Mouse (Mus musculus): ENCODE measurements around the gene Ms4a10. TPM values are rescaled to one million over a fixed set of nuclear protein-coding genes. Genes with fewer than 3 reads are reported as not detected.

Gene Ms4a10
- polyA plus RNA-seq, 1 experiment from 2014 or later: 0.73 TPM

DNA sequence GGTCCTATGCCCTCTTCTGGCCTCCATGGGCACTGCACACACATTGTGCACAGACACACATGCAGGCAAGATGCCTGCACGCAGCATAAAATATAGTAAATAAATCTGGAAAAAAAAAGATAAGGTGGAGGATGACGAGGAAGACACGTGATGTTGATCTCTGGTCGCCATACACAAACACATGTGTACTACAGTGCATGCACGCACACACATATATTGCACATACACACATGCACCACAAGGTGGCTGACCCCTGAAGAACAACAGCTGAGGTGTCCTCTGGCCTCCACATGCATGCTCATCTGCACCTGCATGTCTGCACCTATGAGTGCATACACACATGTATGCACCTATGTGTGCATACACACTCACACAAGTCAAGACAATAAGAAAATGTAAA, 38.4 kb downstream of the Ms4a10 start:
- no peak overlapping the region for H3K4me2 ChIP-seq
- H3K9ac ChIP-seq: no peak overlapping the region
- no peak for ATAC-seq (ENCODE audit: insufficient number of reproducible peaks, low FRiP score, low TSS enrichment, low read depth)
- H3K9me3 ChIP-seq: no peaks in the 10 kb centered on the region
- no peak overlapping the region for H3K4me3 ChIP-seq
- peaks cover 12% of the 10 kb centered on the region for H3K4me1 ChIP-seq
- no peak overlapping the region for H3K27ac ChIP-seq
- H3K27me3 ChIP-seq: no peaks in the 10 kb centered on the region
- no peaks in the 10 kb centered on the region for H3K36me3 ChIP-seq
- 87% methylated on average over 5 of the region's 5 CpGs for WGBS

DNA sequence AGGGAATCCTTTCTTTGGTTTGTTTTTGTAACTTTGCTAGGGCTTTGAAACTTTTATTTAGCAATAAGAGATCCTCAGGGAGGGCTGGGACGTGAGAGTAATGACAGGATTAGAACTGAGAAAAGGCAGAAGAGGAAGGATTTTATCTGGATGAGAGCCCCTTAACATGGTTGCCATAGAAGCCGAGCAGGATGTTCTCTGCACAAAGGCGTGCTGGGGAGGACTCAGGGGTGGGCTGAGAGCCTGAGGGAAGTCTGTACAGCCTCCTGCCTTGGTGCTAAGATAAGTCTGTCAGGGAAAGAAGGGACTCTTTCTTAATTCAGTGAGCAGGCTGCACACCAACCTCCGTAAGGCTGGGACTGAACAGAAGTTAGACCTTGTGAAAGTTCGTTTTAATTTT, 39.4 kb downstream of the Ms4a10 start:
- 54% methylated on average over 5 of the region's 5 CpGs for WGBS
- ATAC-seq (ENCODE audit: insufficient number of reproducible peaks, low FRiP score, low TSS enrichment, low read depth): no peak

DNA sequence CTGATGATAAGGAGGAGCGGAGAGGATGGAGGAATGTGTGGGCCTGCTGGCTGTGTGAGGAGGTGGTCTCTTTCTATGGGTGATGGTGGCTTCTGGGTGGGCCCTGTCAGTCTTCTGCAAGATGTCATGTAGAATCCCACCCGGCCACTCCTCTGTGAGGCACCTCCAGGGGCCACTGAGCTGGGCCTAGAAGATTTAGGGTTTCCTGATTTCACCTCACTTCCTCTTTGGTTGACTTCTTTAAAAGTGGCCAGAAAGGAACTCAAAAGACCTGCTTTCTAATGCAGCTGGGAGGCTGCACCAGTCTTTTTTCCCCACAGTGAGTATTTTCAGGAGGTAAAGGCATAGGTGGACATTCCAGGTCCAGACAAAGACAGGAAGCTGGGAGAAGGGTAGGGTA, 43.8 kb downstream of the Ms4a10 start:
- Histone ChIP-seq H3K9ac (no peak overlapping the region), H3K4me3 (no peak overlapping the region), H3K9me3 (no peaks in the 10 kb centered on the region), H3K27ac (no peak overlapping the region), H3K27me3 (no peaks in the 10 kb centered on the region), H3K36me3 (no peaks in the 10 kb centered on the region), H3K4me2 (no peak overlapping the region), H3K4me1 (no peaks in the 10 kb centered on the region)
- 75% methylated on average over 2 of the region's 2 CpGs for WGBS
- no peak for ATAC-seq (ENCODE audit: insufficient number of reproducible peaks, low FRiP score, low TSS enrichment, low read depth)

More for the DNA sequence above, 39.4 kb downstream of the Ms4a10 start:
- H3K9me3 ChIP-seq: no peaks in the 10 kb centered on the region
- H3K9ac ChIP-seq: no peak overlapping the region
- H3K4me1 ChIP-seq: peaks cover 2% of the 10 kb centered on the region
- no peak overlapping the region for H3K27ac ChIP-seq
- no peaks in the 10 kb centered on the region for H3K27me3 ChIP-seq
- H3K4me3 ChIP-seq: no peak overlapping the region
- H3K36me3 ChIP-seq: no peaks in the 10 kb centered on the region
- no peak overlapping the region for H3K4me2 ChIP-seq

- H3K27ac ChIP-seq: peak overlapping the region; percentile 14; the same call in 1 of the 2 replicates
- no peaks in the 10 kb centered on the region for H3K36me3 ChIP-seq
- H3K4me1 ChIP-seq: no peaks in the 10 kb centered on the region
- no peaks in the 10 kb centered on the region for H3K27me3 ChIP-seq
- H3K9me3 ChIP-seq: no peaks in the 10 kb centered on the region
- ATAC-seq (ENCODE audit: insufficient number of reproducible peaks, low FRiP score, low TSS enrichment, low read depth): no peak
- no peak overlapping the region for H3K9ac ChIP-seq
- no peak overlapping the region for H3K4me2 ChIP-seq
- no peak overlapping the region for H3K4me3 ChIP-seq
- 41% methylated on average over 4 of the region's 4 CpGs for WGBS
Observed at GRCm38 (mm10) chr19:10926666-10927065, 47.8 kb downstream of the Ms4a10 start.

DNA sequence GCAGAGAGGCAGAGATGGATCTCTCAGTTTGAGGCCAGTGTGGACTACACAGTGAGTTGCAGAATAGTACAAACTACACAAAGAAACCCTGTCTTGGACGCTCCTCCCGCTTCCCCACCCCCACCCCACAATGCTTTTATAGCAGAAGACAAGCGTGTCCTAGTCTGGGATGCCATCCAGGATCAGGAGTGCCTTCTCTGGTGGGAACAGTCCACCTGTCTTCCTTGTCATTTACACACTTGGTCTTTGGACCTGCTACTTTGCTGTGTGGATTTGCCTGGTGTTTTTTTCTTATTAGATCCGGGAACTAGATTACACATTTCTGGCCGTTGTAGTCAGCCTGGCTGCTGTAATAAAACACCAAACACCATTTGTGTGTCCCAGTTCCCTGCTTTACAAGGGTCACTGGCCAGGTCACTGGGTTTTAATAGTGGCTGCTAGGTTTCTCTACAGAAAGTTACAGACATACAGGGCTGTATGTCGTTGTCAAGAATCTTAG, 48.3 kb downstream of the Ms4a10 start:
- Histone ChIP-seq H3K4me3 (no peak overlapping the region), H3K27me3 (no peaks in the 10 kb centered on the region), H3K4me2 (no peak overlapping the region), H3K27ac (peak overlapping the region; percentile 59; the same call in 1 of the 2 replicates), H3K9me3 (no peaks in the 10 kb centered on the region), H3K4me1 (no peaks in the 10 kb centered on the region), H3K36me3 (no peaks in the 10 kb centered on the region), H3K9ac (no peak overlapping the region)
- 0 out of 2 replicates have a peak, but pooled peaks have one; percentile 44 for ATAC-seq (ENCODE audit: insufficient number of reproducible peaks, low FRiP score, low TSS enrichment, low read depth)
- WGBS: 28% methylated on average over 6 of the region's 6 CpGs

DNA sequence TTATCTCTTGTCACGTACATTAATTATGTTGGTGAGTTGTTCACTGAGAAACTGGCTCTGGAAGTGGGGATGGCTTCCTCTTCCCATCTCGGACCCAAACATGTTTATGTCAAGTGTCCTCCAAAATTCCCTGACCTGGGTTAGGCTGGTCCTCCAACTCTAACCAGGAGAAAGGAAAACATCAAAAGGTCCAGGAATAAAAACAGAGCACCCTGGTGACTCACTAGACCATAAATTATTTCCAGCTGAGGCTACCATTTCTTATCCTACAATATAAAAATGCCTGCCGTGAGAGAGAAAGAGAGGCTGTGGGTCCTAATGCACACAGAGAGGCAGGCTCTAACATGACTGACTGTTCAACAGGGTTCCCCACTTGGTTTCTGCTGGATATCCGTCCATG, 50.2 kb downstream of the Ms4a10 start:
- Histone ChIP-seq H3K36me3 (no peaks in the 10 kb centered on the region), H3K4me2 (no peak overlapping the region), H3K27me3 (no peaks in the 10 kb centered on the region), H3K4me3 (no peak overlapping the region), H3K4me1 (no peaks in the 10 kb centered on the region), H3K9ac (no peak overlapping the region), H3K9me3 (no peaks in the 10 kb centered on the region), H3K27ac (no peak overlapping the region)
- WGBS: 40% methylated on average over 4 of the region's 4 CpGs
- no peak for ATAC-seq (ENCODE audit: insufficient number of reproducible peaks, low FRiP score, low TSS enrichment, low read depth)

- H3K4me3 ChIP-seq: no peak overlapping the region
- no peaks in the 10 kb centered on the region for H3K4me1 ChIP-seq
- 80% methylated on average over 3 of the region's 3 CpGs for WGBS
- H3K9me3 ChIP-seq: no peaks in the 10 kb centered on the region
- no peaks in the 10 kb centered on the region for H3K27me3 ChIP-seq
- H3K36me3 ChIP-seq: no peaks in the 10 kb centered on the region
- H3K9ac ChIP-seq: no peak overlapping the region
- ATAC-seq (ENCODE audit: insufficient number of reproducible peaks, low FRiP score, low TSS enrichment, low read depth): no peak
- H3K4me2 ChIP-seq: no peak overlapping the region
- H3K27ac ChIP-seq: no peak overlapping the region
Observed at GRCm38 (mm10) chr19:10921058-10921457, 53.4 kb downstream of the Ms4a10 start.

GRCm38 (mm10) chr19:10920532-10920931, 53.9 kb downstream of the Ms4a10 start, which contains the start of gene Zp1:
Gene Zp1 (minus strand): TSS chr19:10920632.
- Histone ChIP-seq H3K9me3 (no peaks in the 10 kb centered on the region), H3K27ac (no peak within 1 kb of the TSS), H3K27me3 (no peaks in the 10 kb centered on the region), H3K4me1 (no peaks in the 10 kb centered on the region), H3K36me3 (no peaks in the 10 kb centered on the region), H3K9ac (no peak within 1 kb of the TSS), H3K4me2 (no peak within 1 kb of the TSS), H3K4me3 (no peak within 1 kb of the TSS)
- ATAC-seq (ENCODE audit: insufficient number of reproducible peaks, low FRiP score, low TSS enrichment, low read depth): no peak
- 48% methylated on average over 2 of the region's 2 CpGs for WGBS

GRCm38 (mm10) chr19:10918321-10918991, 56.0 kb downstream of the Ms4a10 start:
- ATAC-seq (ENCODE audit: insufficient number of reproducible peaks, low FRiP score, low TSS enrichment, low read depth): no peak
- 0 out of 2 replicates have a peak, but pooled peaks cover 4% of the 10 kb centered on the region for H3K4me1 ChIP-seq
- H3K4me2 ChIP-seq: no peak overlapping the region
- H3K9ac ChIP-seq: no peak overlapping the region
- H3K27me3 ChIP-seq: no peaks in the 10 kb centered on the region
- no peaks in the 10 kb centered on the region for H3K9me3 ChIP-seq
- H3K36me3 ChIP-seq: no peaks in the 10 kb centered on the region
- H3K27ac ChIP-seq: no peak overlapping the region
- H3K4me3 ChIP-seq: no peak overlapping the region
- WGBS: 89% methylated on average over 10 of the region's 10 CpGs

- H3K36me3 ChIP-seq: no peaks in the 10 kb centered on the region
- no peak overlapping the region for H3K4me2 ChIP-seq
- H3K27me3 ChIP-seq: no peaks in the 10 kb centered on the region
- WGBS: 59% methylated on average over 5 of the region's 5 CpGs
- no peak overlapping the region for H3K27ac ChIP-seq
- no peak overlapping the region for H3K4me3 ChIP-seq
- H3K4me1 ChIP-seq: 0 out of 2 replicates have a peak, but pooled peaks cover 4% of the 10 kb centered on the region
- ATAC-seq (ENCODE audit: insufficient number of reproducible peaks, low FRiP score, low TSS enrichment, low read depth): no peak
- H3K9me3 ChIP-seq: no peaks in the 10 kb centered on the region
- H3K9ac ChIP-seq: no peak overlapping the region
Observed at GRCm38 (mm10) chr19:10916506-10916905, 58.0 kb downstream of the Ms4a10 start.

DNA sequence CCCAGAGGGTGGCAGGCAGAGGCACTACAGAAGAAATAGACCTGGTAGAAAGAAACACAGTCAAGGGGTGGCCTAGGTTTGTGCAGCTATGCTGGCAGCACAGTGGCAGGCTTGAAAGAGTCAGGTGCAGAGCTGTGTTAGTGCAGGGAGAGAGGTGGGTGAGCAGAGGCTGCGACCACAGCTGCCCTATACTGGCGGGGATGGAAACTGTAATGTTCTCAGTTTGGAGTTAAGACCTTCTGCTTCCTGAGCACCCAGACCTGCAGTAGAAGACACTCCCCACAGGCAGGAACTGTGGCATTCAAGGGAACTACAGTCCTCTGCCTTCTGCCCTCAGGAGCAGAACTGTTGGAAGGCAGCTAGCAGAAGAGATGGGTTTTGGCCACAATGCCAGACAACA, 59.6 kb downstream of the Ms4a10 start:
- WGBS: 76% methylated on average over 2 of the region's 2 CpGs
- Histone ChIP-seq H3K36me3 (no peaks in the 10 kb centered on the region), H3K9me3 (no peaks in the 10 kb centered on the region), H3K4me1 (0 out of 2 replicates have a peak, but pooled peaks cover 4% of the 10 kb centered on the region), H3K9ac (no peak overlapping the region), H3K4me3 (no peak overlapping the region), H3K4me2 (no peak overlapping the region), H3K27me3 (no peaks in the 10 kb centered on the region), H3K27ac (no peak overlapping the region)
- no peak for ATAC-seq (ENCODE audit: insufficient number of reproducible peaks, low FRiP score, low TSS enrichment, low read depth)

DNA sequence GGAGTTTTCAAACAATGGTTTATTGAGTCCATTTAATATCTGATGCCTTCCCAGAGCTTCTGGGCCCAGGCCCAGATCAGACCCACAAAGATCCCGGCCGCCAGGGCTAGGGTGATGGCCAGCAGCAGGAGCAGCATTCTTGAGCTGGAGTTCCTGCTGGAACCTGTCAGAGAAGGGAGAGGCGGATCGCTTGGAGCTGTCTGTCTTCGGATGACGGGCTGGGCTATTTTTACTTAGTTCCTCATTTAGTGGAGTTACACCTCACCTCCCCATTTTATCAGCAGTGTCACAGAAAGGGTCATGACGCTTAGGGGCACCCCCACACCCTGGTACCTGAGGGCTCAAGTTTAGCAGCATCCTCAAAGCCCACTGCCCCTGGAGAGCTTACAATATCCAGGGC, 60.2 kb downstream of the Ms4a10 start:
- WGBS: 56% methylated on average over 7 of the region's 7 CpGs
- Histone ChIP-seq H3K27me3 (no peaks in the 10 kb centered on the region), H3K9me3 (no peaks in the 10 kb centered on the region), H3K4me3 (no peak overlapping the region), H3K4me2 (no peak overlapping the region), H3K4me1 (peaks cover 8% of the 10 kb centered on the region; the same call in 1 of the 2 replicates), H3K36me3 (no peaks in the 10 kb centered on the region), H3K27ac (no peak overlapping the region), H3K9ac (no peak overlapping the region)
- no peak for ATAC-seq (ENCODE audit: insufficient number of reproducible peaks, low FRiP score, low TSS enrichment, low read depth)

All from limb, embryonic 15.5 days (tissue).